Mouse (Mus musculus) erythroid progenitor cell, adult 5-6 weeks (primary cell): ENCODE measurements around the gene Gm28048. TPM values are rescaled to one million over a fixed set of nuclear protein-coding genes. Genes with fewer than 3 reads are reported as not detected.

ENCODE experiments used
- ATAC-seq: replicated peaks from 2 replicates; pipeline ENCODE4 v1.8.0; 2016; ENCODE audit warnings: moderate number of reproducible peaks, mild to moderate bottlenecking, moderate TSS enrichment, inconsistent platforms; ENCODE audit not compliant: poor library complexity, low FRiP score, severe bottlenecking
- total RNA-seq, 2 experiments: library from RNA; stranded (forward) in 1 of 2; stranded (reverse) in 1 of 2; fragments of 150-400 nt in 1 of 2; fragments of 186-747, 209-891 nt in 1 of 2; gene quantifications; 2 replicates each; pipeline versions ENCODE4 v1.2.3 to v1.2.4; 2015 to 2017; ENCODE audit warnings: low replicate concordance in 2 of 2

Gene Gm28048
- total RNA-seq, 2 experiments from 2014 or later: 1.6 to 13.0 TPM

DNA sequence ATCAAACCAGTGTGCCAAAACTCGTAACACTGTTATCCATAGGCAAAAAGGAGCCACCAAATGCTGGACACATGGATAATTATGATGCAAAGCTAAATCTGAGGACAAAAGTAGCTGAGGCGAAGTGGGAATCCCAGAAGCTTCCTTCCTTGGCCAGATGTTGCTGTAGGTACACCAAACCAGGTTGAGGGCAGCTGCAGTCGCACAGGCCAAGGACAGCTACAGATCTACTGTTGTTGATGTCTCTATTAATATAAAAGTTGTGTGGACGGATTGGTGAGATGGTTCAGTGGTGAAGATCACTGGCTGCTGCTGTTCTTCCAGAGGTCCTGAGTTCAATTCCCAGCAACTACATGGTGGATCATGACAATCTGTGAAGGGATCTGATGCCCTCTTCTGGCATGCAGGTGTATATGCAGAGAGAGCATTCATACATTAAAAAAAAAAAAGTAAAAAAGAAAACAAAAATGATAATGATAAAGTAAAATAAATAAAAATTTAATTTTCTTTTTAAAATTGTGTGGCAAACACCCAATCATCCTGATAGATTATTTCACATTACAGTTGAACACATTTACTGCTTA is 24.0 kb downstream of the Gm28048 start:
- no peak for ATAC-seq

- no peak for ATAC-seq
These were observed 25.1 kb downstream of the Gm28048 start for GRCm38 (mm10) chr11:22956830-22957229.

GRCm38 (mm10) chr11:22956346-22956745 is 25.5 kb downstream of the Gm28048 start:
- ATAC-seq: no peak

- no peak for ATAC-seq
These were observed 29.2 kb downstream of the Gm28048 start for GRCm38 (mm10) chr11:22952668-22953067.

GRCm38 (mm10) chr11:22950131-22950530 is 31.8 kb downstream of the Gm28048 start:
- no peak for ATAC-seq

- ATAC-seq: peak; percentile 71; the same call in 1 of the 2 replicates
These were observed 32.8 kb downstream of the Gm28048 start for GRCm38 (mm10) chr11:22949101-22949500.

DNA sequence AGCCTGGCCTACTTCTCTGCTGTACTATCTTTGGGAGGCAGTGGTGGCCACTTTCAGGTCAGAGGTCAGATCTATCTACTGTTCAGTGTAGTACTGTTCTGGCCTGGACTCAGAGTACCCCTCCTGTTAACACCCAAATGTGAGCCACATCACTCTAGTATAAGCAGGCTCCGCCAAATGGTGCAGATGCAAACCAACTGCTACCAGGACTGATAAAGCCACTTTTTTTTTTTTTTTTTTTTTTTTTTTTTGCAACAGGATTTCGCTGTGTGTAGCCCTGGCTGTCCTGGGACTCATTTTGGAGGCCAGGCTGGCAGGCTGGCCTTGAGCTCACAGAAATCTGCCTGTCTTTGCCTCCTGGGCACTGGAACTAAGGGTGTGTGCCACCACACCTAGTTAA is 42.9 kb downstream of the Gm28048 start:
- ATAC-seq: no peak

- no peak for ATAC-seq
These were observed 44.1 kb downstream of the Gm28048 start for GRCm38 (mm10) chr11:22937716-22938316.

GRCm38 (mm10) chr11:22936446-22937125 is 45.3 kb downstream of the Gm28048 start:
- ATAC-seq: no peak

DNA sequence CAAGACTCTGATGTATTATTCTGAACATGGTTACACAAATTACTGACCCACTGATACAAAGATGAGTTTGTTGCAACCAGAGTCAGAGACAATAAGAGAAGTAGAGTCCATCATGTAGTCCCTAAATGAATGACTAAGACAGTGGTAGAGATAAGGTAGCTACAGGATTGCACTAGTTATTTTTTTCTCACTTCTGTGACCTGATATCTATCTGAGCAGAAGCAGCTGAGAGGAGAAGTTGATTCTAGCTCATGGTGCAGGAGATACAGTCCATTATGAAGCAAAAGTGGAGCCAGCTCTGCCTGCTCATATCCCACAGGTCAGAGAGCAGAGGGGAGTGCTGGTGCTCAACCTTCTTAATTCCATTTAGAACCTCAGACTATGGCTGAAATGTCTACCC is 49.7 kb downstream of the Gm28048 start:
- no peak for ATAC-seq

DNA sequence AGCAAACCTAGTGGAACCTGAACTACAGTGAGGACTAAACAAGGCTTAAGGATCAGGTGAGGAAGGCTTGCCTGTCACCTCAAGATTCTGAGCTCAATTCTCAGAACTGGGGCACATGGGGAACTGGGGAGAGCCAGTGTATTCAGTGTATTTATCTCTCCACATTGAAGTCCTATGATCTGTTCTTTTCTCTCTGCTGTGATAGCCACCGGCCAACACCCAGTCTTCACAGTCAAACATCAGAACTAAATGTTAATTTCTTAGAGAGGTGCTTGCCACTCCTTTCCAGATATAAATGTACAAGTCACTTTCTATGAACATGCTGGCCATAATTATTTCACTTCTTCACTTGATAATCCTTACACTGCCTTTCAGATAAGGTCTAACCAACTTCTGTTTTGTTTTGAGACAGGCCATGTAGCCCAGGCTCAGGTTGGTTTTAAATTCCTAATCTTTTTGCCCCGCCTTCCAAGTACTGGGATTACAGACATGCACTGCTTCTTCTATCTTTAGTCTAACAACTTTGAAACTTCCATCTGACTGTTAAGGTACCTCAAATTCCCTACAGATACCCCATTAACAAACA is 50.5 kb downstream of the Gm28048 start:
- no peak for ATAC-seq

GRCm38 (mm10) chr11:22930129-22930528 is 51.8 kb downstream of the Gm28048 start:
- no peak for ATAC-seq

GRCm38 (mm10) chr11:22928586-22929169 is 53.2 kb downstream of the Gm28048 start:
- ATAC-seq: no peak

- ATAC-seq: no peak
These were observed 58.3 kb downstream of the Gm28048 start for GRCm38 (mm10) chr11:22923606-22924005.

GRCm38 (mm10) chr11:22922546-22922945 is 59.3 kb downstream of the Gm28048 start:
- ATAC-seq: no peak

DNA sequence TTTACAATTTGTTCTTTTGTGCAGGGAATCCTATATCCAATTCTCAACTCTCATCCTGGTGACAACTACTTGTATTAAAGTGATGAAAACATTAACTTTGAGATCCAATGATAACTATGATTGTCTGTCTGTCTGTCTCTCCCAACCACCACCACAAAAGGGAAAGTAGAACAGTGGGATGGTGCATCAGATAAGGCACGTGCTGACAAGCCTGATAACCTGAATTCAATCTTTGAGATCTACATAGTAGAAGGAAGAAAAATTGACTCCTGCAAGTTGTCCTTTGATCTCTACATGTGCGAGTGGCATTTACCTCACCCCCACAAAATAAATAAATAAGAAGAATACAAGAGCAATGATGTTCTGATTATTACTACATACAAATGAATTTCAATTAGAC is 62.6 kb downstream of the Gm28048 start:
- ATAC-seq: no peak

DNA sequence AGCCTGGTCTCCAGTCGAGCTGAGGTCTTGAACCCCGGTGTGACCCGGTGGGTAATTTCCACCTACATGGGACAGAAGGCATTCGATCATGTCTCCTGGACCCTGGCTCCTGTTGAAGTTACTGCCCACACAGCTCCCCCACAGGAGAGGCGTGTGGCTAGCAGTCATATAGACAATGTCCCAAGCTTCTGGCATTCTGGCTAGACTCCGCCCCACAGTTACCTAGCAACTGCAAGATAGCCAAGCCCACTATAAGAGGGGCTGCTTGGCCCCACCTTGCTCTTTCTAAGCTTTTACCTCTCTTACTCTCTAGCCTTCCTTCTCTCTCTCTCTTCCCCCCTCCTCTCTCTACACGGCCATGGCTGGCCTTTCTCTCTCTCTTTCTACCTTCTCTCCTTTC is 64.1 kb downstream of the Gm28048 start:
- ATAC-seq: no peak

DNA sequence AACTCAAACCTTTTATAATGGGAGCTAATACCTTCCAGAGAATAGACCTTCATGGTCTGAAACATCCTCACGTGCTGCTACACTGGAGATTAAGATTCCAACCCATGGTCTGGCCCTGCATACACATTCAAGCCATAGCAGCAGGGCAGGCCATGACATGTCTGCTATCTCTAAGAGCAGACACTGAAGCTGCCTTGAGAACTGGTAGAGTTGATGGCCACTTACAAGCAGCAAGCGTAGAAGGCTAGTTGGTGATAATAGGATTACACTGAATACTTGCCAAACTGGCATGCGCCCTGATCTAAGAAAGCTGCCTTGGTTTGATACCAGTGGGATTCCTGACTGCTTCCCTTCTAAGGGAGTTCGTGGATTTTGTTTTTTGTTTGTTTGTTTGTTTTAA is 68.1 kb downstream of the Gm28048 start:
- 0 out of 2 replicates have a peak, but pooled peaks have one; percentile 19 for ATAC-seq

GRCm38 (mm10) chr11:22911831-22912230 is 70.1 kb downstream of the Gm28048 start:
- no peak for ATAC-seq

DNA sequence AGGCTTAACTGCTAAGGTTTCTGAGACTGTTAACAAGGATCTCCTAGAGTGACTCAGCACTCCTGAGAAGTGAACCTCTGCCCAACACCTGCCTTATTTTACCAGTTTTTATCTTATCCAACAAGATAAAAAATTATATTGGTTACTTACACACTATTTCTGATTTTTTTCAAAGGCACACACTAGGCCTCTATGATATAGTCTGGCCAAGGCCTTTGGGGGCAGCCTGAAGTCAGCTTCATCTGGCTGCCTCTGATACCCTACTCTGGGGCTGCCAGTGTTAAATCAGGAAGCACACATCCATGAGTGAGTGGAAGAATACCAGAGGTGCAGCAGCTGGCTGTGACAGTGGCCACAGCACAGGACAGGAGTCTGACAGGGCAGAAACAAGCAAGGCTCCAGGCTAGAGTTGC is 75.4 kb downstream of the Gm28048 start:
- no peak for ATAC-seq

- ATAC-seq: no peak
These were observed 79.0 kb downstream of the Gm28048 start for GRCm38 (mm10) chr11:22902923-22903322.
